Mouse (Mus musculus) liver, postnatal 0 days (tissue): Measurements from ENCODE around the gene Pafah1b2.

Experiments used
- CTCF ChIP-seq: sonication (generic); IDR thresholded peaks from 2 replicates; pipeline ENCODE4 v1.5.1; 2016; ENCODE audit warnings: antibody characterized with exemption, low read depth
- EP300 ChIP-seq: IDR thresholded peaks from 2 replicates; pipeline ENCODE4 v1.6.1; 2016; ENCODE audit warnings: antibody characterized with exemption, low read depth, mild to moderate bottlenecking

DNA sequence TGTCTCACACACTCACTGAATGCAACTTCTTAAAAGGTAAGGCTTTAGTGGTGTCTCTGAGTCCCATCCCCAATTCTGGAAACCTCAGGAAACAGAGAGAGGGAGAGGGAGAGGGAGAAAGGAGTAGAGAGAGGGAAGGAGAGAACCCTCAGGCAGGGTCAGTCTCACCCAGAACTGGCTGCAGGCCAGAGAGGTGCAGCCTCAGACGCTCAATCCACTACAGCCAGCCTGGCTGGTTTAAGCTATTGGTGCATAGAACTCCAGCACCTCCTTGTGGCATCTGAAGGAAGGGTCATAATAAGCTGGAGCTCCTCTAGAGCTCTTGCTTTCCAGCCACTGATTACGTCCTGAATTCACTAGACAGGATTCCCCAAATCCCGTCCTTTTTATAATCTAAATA is 75.6 kb downstream of the Pafah1b2 start:
- TF ChIP-seq CTCF (peak; percentile 88), EP300 (no peak)
